Mouse (Mus musculus) midbrain, postnatal 0 days (tissue): ENCODE measurements around the gene Phf21b. TPM values are rescaled to one million over a fixed set of nuclear protein-coding genes. Genes with fewer than 3 reads are reported as not detected.
"Not testable (repeated sequence)": the region's sequence is repeated elsewhere in the genome, so short reads cannot be mapped to it uniquely, and the experiment has no call there.

ENCODE experiments used
- ATAC-seq: fragments of 200-750 bp; cut with Nextera tagmentation; 2 replicates; pipeline ENCODE4 v1.8.0; 2017; ENCODE audit warnings: moderate number of reproducible peaks, mild to moderate bottlenecking, moderate TSS enrichment, moderate library complexity; ENCODE audit not compliant: low FRiP score
- DNase-seq: peaks from one replicate; pipeline ENCODE4 v3.0.0-alpha.2; 2015; ENCODE audit warnings: low spot score
- H3K27ac ChIP-seq: fragments of 300-500 bp; sonication (generic); 2 replicates; pipeline ENCODE4 v1.5.1; 2014; ENCODE audit warnings: low read depth, mild to moderate bottlenecking, low read length, mixed read lengths
- H3K27me3 ChIP-seq: fragments of 300-500 bp; sonication (generic); 2 replicates; pipeline ENCODE4 v1.6.1; 2014; ENCODE audit warnings: low read length, control low read depth, mixed read lengths; ENCODE audit not compliant: insufficient read depth
- H3K36me3 ChIP-seq: fragments of 300-500 bp; sonication (generic); 2 replicates; pipeline ENCODE4 v1.6.1; 2014; ENCODE audit warnings: low read length, control low read depth, mixed read lengths; ENCODE audit not compliant: insufficient read depth
- H3K4me1 ChIP-seq: fragments of 300-500 bp; sonication (generic); 2 replicates; pipeline ENCODE4 v1.6.1; 2014; ENCODE audit warnings: mild to moderate bottlenecking, control low read depth, antibody characterized with exemption, low read length, mixed read lengths; ENCODE audit not compliant: insufficient read depth
- H3K4me2 ChIP-seq: fragments of 300-500 bp; sonication (generic); 2 replicates; pipeline ENCODE4 v1.6.1; 2014; ENCODE audit warnings: low read depth, mild to moderate bottlenecking, low read length, mixed read lengths; ENCODE audit not compliant: poor library complexity, severe bottlenecking
- H3K4me3 ChIP-seq: fragments of 300-500 bp; sonication (generic); 2 replicates; pipeline ENCODE4 v1.5.1; 2014; ENCODE audit warnings: low read depth, mild to moderate bottlenecking, low read length, moderate library complexity
- H3K9ac ChIP-seq: fragments of 300-500 bp; sonication (generic); replicated peaks from 2 replicates; pipeline ENCODE4 v1.6.1; 2014; ENCODE audit warnings: mild to moderate bottlenecking, low read length, moderate library complexity, mixed read lengths; ENCODE audit not compliant: poor library complexity, severe bottlenecking
- H3K9me3 ChIP-seq: fragments of 300-500 bp; sonication (generic); 2 replicates; pipeline ENCODE4 v1.6.1; 2016; ENCODE audit warnings: low read length, control low read depth
- CTCF ChIP-seq: IDR thresholded peaks from 2 replicates; pipeline ENCODE4 v1.5.1; 2016; ENCODE audit warnings: antibody characterized with exemption, mild to moderate bottlenecking
- WGBS: fragments of 180-500 bp; shearing (Covaris S2); extraction: QIAGEN DNeasy Blood & Tissue Kit; methylation state at CpG from one replicate; pipeline ENCODE4 v1.1.7; 2014; 5-methylcytosine and 5-hydroxymethylcytosine counted together
- polyA plus RNA-seq: library from polyadenylated mRNA; unstranded; fragments of >200 nt; fragmentation: Nextera tagmentation; extraction: Ambion mirVana; gene quantifications from 2 replicates; pipeline ENCODE4 v1.2.1, GENCODE M21; 2015
- total RNA-seq: library from RNA; depleted of rRNA; stranded (reverse); fragments of >200 nt; gene quantifications from 2 replicates; pipeline ENCODE4 v1.2.3, GENCODE M21; 2014; rRNA removed

Phf21b gene
- total RNA-seq (11.7 and 14.2 TPM in 2 replicates), polyA plus RNA-seq (1.1 and 1.4 TPM in 2 replicates)

- WGBS, result under 1% methylated on average over 64 of the region's 76 CpGs
- DNase-seq, result peak; percentile 91
- Histone ChIP-seq H3K4me1 (no peaks in the 10 kb centered on the region; the same call in 1 of the 2 replicates), H3K4me3 (peak within 1 kb of the TSS; percentile 62), H3K36me3 (no peaks in the 10 kb centered on the region), H3K27ac (peak within 1 kb of the TSS; percentile 80), H3K4me2 (peak within 1 kb of the TSS; percentile 98), H3K9me3 (no peaks in the 10 kb centered on the region), H3K9ac (peak within 1 kb of the TSS; percentile 51), H3K27me3 (no peaks in the 10 kb centered on the region)
- TF ChIP-seq CTCF, result no peak
- peak; percentile 80 for ATAC-seq
These were observed at the start of gene Phf21b for GRCm38 (mm10) chr15:84856006-84856995. Gene Phf21b, minus strand, starts transcription at chr15:84856049.

GRCm38 (mm10) chr15:84903843-84904385, 48.1 kb upstream of the Phf21b start:
- H3K4me3 ChIP-seq, result no peak overlapping the region
- 23% methylated on average over 7 of the region's 7 CpGs for WGBS
- no peak overlapping the region for H3K27ac ChIP-seq
- H3K4me1 ChIP-seq, result no peaks in the 10 kb centered on the region
- DNase-seq (peak; percentile 42), ATAC-seq (no peak)
- H3K4me2 ChIP-seq, result no peak overlapping the region
- TF ChIP-seq CTCF, result no peak
- H3K36me3 ChIP-seq, result no peaks in the 10 kb centered on the region
- H3K9ac ChIP-seq, result no peak overlapping the region
- H3K27me3 ChIP-seq, result peaks cover 15% of the 10 kb centered on the region
- H3K9me3 ChIP-seq, result no peaks in the 10 kb centered on the region

- ATAC-seq, result no peak
- Histone ChIP-seq H3K27me3 (peaks cover 5% of the 10 kb centered on the region), H3K9me3 (no peaks in the 10 kb centered on the region), H3K4me2 (no peak overlapping the region), H3K36me3 (no peaks in the 10 kb centered on the region), H3K4me1 (0 out of 2 replicates have a peak, but pooled peaks cover 5% of the 10 kb centered on the region), H3K9ac (0 out of 2 replicates have a peak overlapping the region, but pooled peaks have one; percentile 24), H3K27ac (no peak overlapping the region), H3K4me3 (no peak overlapping the region)
- peak; percentile 80 for DNase-seq
- 32% methylated on average over 7 of the region's 7 CpGs for WGBS
- TF ChIP-seq CTCF, result no peak
These were observed 42.2 kb upstream of the Phf21b start for GRCm38 (mm10) chr15:84898077-84898476.

- Histone ChIP-seq H3K36me3 (no peaks in the 10 kb centered on the region), H3K4me1 (0 out of 2 replicates have a peak, but pooled peaks cover 5% of the 10 kb centered on the region), H3K9ac (no peak overlapping the region), H3K27ac (no peak overlapping the region), H3K4me2 (no peak overlapping the region), H3K9me3 (no peaks in the 10 kb centered on the region), H3K27me3 (peaks cover 1% of the 10 kb centered on the region), H3K4me3 (no peak overlapping the region)
- no peak for ATAC-seq
- no peak for TF ChIP-seq CTCF
- WGBS, result 77% methylated on average over 1 of the region's 1 CpGs
- DNase-seq, result no peak
These were observed 40.8 kb upstream of the Phf21b start for GRCm38 (mm10) chr15:84896664-84897063.

DNA sequence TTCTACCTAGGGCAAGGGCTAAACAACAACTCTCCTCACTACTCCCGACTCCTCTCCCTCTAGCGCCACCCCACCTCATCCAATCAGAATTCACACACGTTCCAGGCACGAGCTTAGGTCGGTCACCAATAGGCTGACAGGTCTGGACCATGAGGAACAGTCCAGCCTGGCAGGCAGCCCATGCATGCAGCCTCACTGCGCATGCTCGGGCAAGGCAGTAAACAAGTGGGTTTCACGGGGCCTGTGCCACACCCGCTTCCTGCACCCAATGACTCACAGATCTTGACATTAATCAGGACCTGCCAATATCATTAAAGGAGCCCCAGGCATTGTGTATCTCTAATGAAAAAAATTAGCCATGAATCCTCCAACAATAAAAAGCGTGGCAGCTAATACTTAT, 40.4 kb upstream of the Phf21b start:
- 82% methylated on average over 10 of the region's 10 CpGs for whole genome bisulfite sequencing
- not testable (repeated sequence) for H3K27ac ChIP-seq, H3K27me3 ChIP-seq, H3K36me3 ChIP-seq, ATAC-seq, H3K9me3 ChIP-seq, H3K9ac ChIP-seq, H3K4me3 ChIP-seq, H3K4me2 ChIP-seq, DNase-seq, H3K4me1 ChIP-seq

GRCm38 (mm10) chr15:84891658-84892057, 35.8 kb upstream of the Phf21b start:
- ATAC-seq (no peak), DNase-seq (peak; percentile 87)
- no peaks in the 10 kb centered on the region for H3K9me3 ChIP-seq
- no peak overlapping the region for H3K4me2 ChIP-seq
- peak; percentile 93 for TF ChIP-seq CTCF
- H3K4me1 ChIP-seq, result no peaks in the 10 kb centered on the region
- H3K27me3 ChIP-seq, result no peaks in the 10 kb centered on the region
- H3K36me3 ChIP-seq, result no peaks in the 10 kb centered on the region
- WGBS, result 0% methylated on average over 3 of the region's 3 CpGs
- H3K27ac ChIP-seq, result no peak overlapping the region
- H3K4me3 ChIP-seq, result no peak overlapping the region
- no peak overlapping the region for H3K9ac ChIP-seq
